Mouse (Mus musculus) intestine, embryonic 16.5 days (tissue): ENCODE measurements at regions not wholly inside any gene's neighbourhood (a gene's known extent, or its start where the extent isn't known, plus 50 kb on each side); places are given as distances from the start of the nearest gene placed in this dataset.

Experiments
- ATAC-seq: fragments of 200-750 bp; cut with Nextera tagmentation; 2 replicates; pipeline ENCODE4 v1.8.0; 2017; ENCODE audit warnings: moderate TSS enrichment, moderate library complexity
- H3K27ac ChIP-seq: fragments of 300-500 bp; sonication (generic); 2 replicates; pipeline ENCODE4 v1.5.1; 2014; ENCODE audit warnings: mild to moderate bottlenecking, low read length
- H3K27me3 ChIP-seq: fragments of 300-500 bp; sonication (generic); replicated peaks from 2 replicates; pipeline ENCODE4 v1.6.1; 2014; ENCODE audit warnings: low read length, control low read depth, mixed read lengths; ENCODE audit not compliant: control insufficient read depth, insufficient read depth
- H3K36me3 ChIP-seq: fragments of 300-500 bp; sonication (generic); 2 replicates; pipeline ENCODE4 v1.6.1; 2014; ENCODE audit warnings: low read length, control low read depth; ENCODE audit not compliant: control insufficient read depth, insufficient read depth
- H3K4me1 ChIP-seq: fragments of 300-500 bp; sonication (generic); 2 replicates; pipeline ENCODE4 v1.6.1; 2014; ENCODE audit warnings: low read length, control low read depth, mixed read lengths; ENCODE audit not compliant: control insufficient read depth, insufficient read depth
- H3K4me2 ChIP-seq: fragments of 300-500 bp; sonication (generic); 2 replicates; pipeline ENCODE4 v1.6.1; 2014; ENCODE audit warnings: low read depth, low read length, control low read depth
- H3K4me3 ChIP-seq: fragments of 300-500 bp; sonication (generic); 2 replicates; pipeline ENCODE4 v1.5.1; 2014; ENCODE audit warnings: mild to moderate bottlenecking, low read length
- H3K9ac ChIP-seq: fragments of 300-500 bp; sonication (generic); 2 replicates; pipeline ENCODE4 v1.6.1; 2014; ENCODE audit warnings: low read depth, low read length
- H3K9me3 ChIP-seq: fragments of 300-500 bp; sonication (generic); 2 replicates; pipeline ENCODE4 v1.6.1; 2016; ENCODE audit warnings: low read length, control low read depth; ENCODE audit not compliant: control insufficient read depth
- WGBS: fragments of 180-500 bp; shearing (Covaris S2); extraction: QIAGEN DNeasy Blood & Tissue Kit; methylation state at CpG from one replicate; pipeline ENCODE4 v1.1.7; 2014; 5-methylcytosine and 5-hydroxymethylcytosine counted together

DNA sequence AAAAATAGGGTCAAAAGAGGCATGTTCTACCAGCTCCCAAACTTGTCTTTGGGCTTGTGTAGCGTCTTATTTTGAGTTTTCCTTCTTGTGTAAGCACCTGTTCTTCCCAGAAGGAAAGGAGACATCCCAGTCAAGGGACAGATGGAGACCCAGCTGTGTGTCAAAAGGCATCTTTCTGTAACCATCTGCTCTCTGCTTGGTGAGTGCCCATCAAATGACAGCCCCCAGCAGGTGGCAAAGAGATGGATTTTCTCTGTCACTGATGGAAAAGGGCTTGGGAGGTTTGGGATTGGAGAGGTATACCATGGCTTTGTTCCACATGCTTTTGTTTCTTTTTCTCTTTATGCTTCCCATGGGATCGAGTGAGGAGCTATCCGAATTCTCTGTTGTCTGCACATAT, 249.1 kb downstream of the Olfm4 start:
- no peaks in the 10 kb centered on the region for H3K27me3 ChIP-seq
- WGBS, result 75% methylated on average over 3 of the region's 3 CpGs
- no peak overlapping the region for H3K4me3 ChIP-seq
- H3K27ac ChIP-seq, result no peak overlapping the region
- no peaks in the 10 kb centered on the region for H3K36me3 ChIP-seq
- ATAC-seq, result no peak
- no peaks in the 10 kb centered on the region for H3K4me1 ChIP-seq
- no peak overlapping the region for H3K4me2 ChIP-seq
- H3K9ac ChIP-seq, result no peak overlapping the region
- no peaks in the 10 kb centered on the region for H3K9me3 ChIP-seq

DNA sequence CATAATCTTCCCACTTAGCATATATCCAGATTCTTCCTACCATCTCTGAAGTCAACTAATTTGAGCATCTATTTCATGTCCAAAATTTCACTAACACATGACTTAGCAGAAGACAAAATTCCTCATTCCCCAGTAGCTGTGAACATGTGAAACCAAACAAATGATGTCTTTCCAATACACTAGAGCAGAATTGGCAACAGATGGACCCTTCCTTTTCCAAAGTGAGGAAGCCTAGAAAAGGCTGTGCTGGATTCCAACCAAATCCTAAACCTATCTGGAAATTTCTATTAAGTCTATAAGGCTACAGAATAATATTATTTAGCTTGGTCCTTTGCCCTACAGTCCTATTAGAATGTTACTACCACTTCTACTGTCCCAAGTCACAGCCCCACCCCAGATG, 253.3 kb downstream of the Olfm4 start:
- H3K27me3 ChIP-seq, result no peaks in the 10 kb centered on the region
- H3K9me3 ChIP-seq, result no peaks in the 10 kb centered on the region
- no peak overlapping the region for H3K9ac ChIP-seq
- no peak overlapping the region for H3K4me2 ChIP-seq
- ATAC-seq, result no peak
- H3K4me3 ChIP-seq, result no peak overlapping the region
- H3K4me1 ChIP-seq, result no peaks in the 10 kb centered on the region
- no peak overlapping the region for H3K27ac ChIP-seq
- H3K36me3 ChIP-seq, result no peaks in the 10 kb centered on the region

DNA sequence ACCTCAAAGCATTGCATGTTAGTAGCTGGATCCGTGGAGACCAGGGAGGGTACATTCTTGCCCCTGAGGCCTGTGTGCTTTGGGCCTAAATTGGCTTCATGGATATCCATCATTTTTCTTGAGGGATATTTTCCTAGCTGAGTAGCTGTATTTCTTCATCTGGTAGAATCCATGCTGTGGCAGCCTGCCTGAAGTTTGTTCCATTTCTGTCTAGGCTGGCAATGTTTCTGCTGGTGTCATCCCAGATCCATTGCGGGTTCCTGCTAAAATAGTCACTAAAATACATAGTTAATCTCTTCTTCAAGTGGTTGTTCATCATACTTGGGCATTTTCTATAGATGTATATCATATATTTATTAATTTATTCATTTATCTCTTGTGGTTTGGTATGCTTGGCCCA, 253.7 kb downstream of the Olfm4 start:
- no peak for ATAC-seq
- WGBS, result 80% methylated on average over 2 of the region's 2 CpGs

DNA sequence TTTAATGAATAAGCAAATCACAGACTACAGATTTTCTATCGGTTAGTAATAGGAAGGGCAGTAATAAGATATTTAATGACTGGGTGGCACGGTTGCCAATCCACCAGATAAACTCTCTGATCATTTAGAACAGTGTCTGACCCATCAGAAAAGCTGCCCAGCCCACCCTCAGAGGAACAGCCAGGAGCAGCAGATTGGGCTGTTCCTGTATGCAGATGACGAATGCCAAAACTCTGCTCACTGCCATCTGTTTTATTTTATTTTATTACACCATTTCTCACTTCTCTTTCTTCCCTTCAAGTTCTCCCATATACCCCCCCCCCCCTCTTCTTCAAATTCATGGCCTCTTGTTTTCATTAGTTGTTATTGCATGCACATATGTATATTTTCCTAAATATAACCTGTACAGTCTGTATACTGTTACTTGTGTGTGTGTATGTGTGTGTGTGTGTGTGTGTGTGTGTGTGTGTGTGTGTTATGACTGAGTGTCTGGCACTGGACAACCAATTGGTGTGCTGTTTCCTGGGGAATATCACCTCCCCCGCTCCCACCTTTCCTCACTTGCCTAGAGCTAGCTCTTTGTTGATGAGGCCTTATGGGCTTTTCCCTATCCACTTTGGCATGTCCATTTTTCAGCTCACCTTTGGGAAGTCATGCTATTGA, 260.9 kb downstream of the Olfm4 start:
- no peaks in the 10 kb centered on the region for H3K4me1 ChIP-seq
- WGBS, result 80% methylated on average over 4 of the region's 4 CpGs

More for the DNA sequence above, 253.7 kb downstream of the Olfm4 start:
- no peaks in the 10 kb centered on the region for H3K9me3 ChIP-seq
- H3K27ac ChIP-seq, result no peak overlapping the region
- no peak overlapping the region for H3K4me3 ChIP-seq
- H3K4me2 ChIP-seq, result no peak overlapping the region
- H3K9ac ChIP-seq, result no peak overlapping the region
- H3K27me3 ChIP-seq, result no peaks in the 10 kb centered on the region
- no peaks in the 10 kb centered on the region for H3K36me3 ChIP-seq
- no peaks in the 10 kb centered on the region for H3K4me1 ChIP-seq

DNA sequence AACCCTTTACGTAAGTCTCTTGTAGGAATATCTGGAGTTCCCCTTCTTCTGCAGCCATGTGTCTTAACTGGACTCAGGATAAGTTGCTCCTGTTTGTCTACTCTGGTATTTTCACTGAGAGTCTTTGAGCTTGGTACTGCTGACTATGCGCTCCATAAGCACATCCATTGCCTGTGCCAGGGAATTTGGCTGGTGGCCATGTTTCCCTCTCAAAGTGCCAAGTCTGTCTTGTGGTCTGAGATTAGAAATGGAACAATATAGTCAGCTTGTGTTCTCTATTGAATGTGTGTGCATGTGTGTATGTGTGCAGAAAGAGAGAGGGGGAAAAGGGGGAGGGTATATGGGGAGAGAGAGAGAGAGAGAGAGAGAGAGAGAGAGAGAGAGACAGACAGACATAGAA, 263.7 kb downstream of the Olfm4 start:
- H3K36me3 ChIP-seq, result no peaks in the 10 kb centered on the region
- no peaks in the 10 kb centered on the region for H3K9me3 ChIP-seq
- H3K27ac ChIP-seq, result no peak overlapping the region
- no peaks in the 10 kb centered on the region for H3K27me3 ChIP-seq
- 93% methylated on average over 2 of the region's 2 CpGs for WGBS
- ATAC-seq, result no peak
- H3K4me1 ChIP-seq, result no peaks in the 10 kb centered on the region
- H3K4me3 ChIP-seq, result no peak overlapping the region
- no peak overlapping the region for H3K4me2 ChIP-seq
- no peak overlapping the region for H3K9ac ChIP-seq

More for the DNA sequence above, 260.9 kb downstream of the Olfm4 start:
- Histone ChIP-seq H3K4me3 (no peak overlapping the region), H3K4me2 (no peak overlapping the region), H3K9me3 (no peaks in the 10 kb centered on the region), H3K27me3 (no peaks in the 10 kb centered on the region), H3K27ac (no peak overlapping the region), H3K9ac (no peak overlapping the region), H3K36me3 (no peaks in the 10 kb centered on the region)
- no peak for ATAC-seq

DNA sequence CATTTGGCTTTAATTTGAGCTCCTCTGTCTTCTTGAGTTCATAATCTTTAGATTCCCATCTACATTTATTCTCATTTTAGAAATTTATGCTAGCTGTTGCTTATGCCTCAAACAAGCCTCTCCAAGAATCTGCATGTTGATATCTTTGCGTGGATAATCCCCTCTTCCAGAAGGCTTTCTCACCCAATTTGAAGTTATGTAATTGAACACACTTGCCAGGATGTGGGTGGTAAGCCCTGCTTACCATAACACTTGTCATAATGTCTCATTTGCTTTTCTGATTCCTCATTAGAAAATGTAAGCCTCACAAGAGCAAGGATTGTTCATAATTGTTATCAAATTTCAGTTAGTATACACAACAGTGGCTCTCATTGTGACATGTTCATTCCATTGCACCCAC, 266.0 kb downstream of the Olfm4 start:
- WGBS, result 93% methylated on average over 1 of the region's 1 CpGs
- no peak overlapping the region for H3K9ac ChIP-seq
- H3K9me3 ChIP-seq, result no peaks in the 10 kb centered on the region
- no peaks in the 10 kb centered on the region for H3K27me3 ChIP-seq
- no peak overlapping the region for H3K27ac ChIP-seq
- no peak for ATAC-seq
- H3K4me3 ChIP-seq, result no peak overlapping the region
- H3K36me3 ChIP-seq, result no peaks in the 10 kb centered on the region
- H3K4me2 ChIP-seq, result no peak overlapping the region
- H3K4me1 ChIP-seq, result no peaks in the 10 kb centered on the region

DNA sequence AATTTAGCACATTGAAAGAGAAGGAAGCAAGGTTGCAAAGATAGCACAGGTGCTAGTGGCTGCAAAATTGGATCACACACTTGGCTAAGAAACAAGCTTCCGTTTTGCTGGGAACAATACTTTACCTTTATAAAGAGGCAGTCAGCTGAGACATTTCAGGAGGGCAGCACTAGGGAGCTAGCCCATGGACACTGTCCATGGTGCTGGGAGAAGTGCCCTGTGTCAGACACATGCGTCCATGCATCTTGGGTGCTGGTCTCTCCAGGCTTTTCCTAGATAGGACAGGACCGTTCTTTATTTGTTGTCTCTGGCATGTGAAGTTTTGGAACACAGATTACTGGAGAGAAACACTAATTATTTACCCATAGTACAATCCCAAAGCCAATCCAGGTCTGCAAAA, 273.2 kb downstream of the Olfm4 start:
- Histone ChIP-seq H3K4me1 (no peaks in the 10 kb centered on the region), H3K27me3 (no peaks in the 10 kb centered on the region), H3K27ac (no peak overlapping the region), H3K4me3 (no peak overlapping the region), H3K36me3 (no peaks in the 10 kb centered on the region), H3K9me3 (no peaks in the 10 kb centered on the region), H3K9ac (no peak overlapping the region), H3K4me2 (no peak overlapping the region)
- no peak for ATAC-seq
- 49% methylated on average over 3 of the region's 3 CpGs for WGBS

DNA sequence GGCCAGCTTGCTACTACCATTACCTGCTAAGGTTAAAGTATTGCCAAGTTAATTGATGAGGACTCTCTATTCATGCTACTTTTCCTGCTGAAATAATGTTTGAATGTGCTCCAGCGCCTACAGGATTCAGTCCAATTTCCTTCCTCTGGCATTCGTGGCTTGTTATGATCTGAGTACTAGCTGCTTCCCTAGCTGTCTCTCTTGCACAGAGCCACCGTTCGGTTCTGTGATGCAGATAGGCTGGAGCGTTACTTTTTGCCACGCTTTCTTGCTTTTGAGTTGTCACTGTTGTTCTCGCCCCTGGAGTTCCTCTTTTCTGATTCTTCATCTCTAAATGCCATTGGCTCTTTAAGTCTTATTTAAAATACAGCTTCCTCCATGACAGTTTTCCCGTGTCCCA, 279.3 kb downstream of the Olfm4 start:
- Histone ChIP-seq H3K9me3 (no peaks in the 10 kb centered on the region), H3K27me3 (no peaks in the 10 kb centered on the region), H3K4me3 (no peak overlapping the region), H3K4me1 (no peaks in the 10 kb centered on the region), H3K27ac (no peak overlapping the region), H3K36me3 (no peaks in the 10 kb centered on the region), H3K4me2 (no peak overlapping the region), H3K9ac (no peak overlapping the region)
- ATAC-seq, result no peak
- 69% methylated on average over 8 of the region's 8 CpGs for WGBS

DNA sequence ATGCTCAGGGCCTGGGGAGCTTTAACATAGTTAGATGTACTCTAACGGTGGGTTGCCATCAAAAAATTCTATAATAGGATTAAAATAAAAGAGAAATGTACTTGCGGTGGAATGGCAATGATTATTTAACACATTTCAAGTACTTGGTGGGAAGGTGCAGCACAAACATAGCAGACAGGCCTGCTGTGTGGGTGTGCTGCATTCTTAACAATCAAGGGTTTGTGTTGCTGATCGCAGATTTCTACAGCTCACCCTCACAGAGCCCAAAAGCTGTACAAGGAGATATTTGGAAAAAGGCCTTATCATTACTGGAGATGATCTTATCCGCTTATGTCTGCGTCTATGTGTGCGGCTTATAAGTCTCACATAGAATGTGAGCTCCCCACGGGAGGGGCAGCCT, 281.2 kb downstream of the Olfm4 start:
- WGBS, result 88% methylated on average over 7 of the region's 7 CpGs
- Histone ChIP-seq H3K4me2 (no peak overlapping the region), H3K4me1 (no peaks in the 10 kb centered on the region), H3K36me3 (no peaks in the 10 kb centered on the region), H3K9ac (no peak overlapping the region), H3K9me3 (no peaks in the 10 kb centered on the region), H3K4me3 (no peak overlapping the region), H3K27ac (no peak overlapping the region), H3K27me3 (no peaks in the 10 kb centered on the region)
- ATAC-seq, result no peak
